Mouse (Mus musculus) brain, embryonic 14.5 days (tissue): ENCODE results near the gene Slc44a2.

Experiments used
- CTCF ChIP-seq: fragments of 200-500 bp; IDR thresholded peaks from 2 replicates; pipeline ENCODE4 v1.5.1; 2012; ENCODE audit warnings: inconsistent platforms, mild to moderate bottlenecking, moderate library complexity, borderline replicate concordance; ENCODE audit not compliant: insufficient read depth, insufficient read length; ENCODE audit errors: extremely low read depth
- POLR2A ChIP-seq: fragments of 200-500 bp; IDR thresholded peaks from 2 replicates; pipeline ENCODE4 v1.6.1; 2012; ENCODE audit warnings: mild to moderate bottlenecking, inconsistent platforms, borderline replicate concordance; ENCODE audit not compliant: poor library complexity, insufficient read depth, insufficient read length, severe bottlenecking; ENCODE audit errors: extremely low read depth

DNA sequence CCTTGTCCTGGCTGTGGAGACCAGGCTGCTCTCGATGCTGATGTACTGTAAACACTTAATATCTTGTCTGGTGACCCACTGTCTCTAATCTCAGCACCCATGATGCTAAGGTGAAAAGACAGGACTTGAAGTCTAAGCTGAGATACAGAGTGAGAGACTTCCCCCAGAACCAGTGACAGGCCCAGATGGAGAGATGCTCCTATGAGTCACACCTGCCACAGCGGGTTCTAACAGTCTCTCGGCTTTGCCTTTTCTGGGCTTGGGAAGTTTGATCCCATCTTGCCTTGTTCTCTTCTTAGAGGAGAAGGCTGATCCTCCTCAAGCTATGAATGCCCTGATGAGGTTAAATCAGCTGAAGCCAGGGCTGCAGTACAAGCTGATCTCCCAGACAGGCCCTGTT is 76.7 kb downstream of the Slc44a2 start:
- no peak for TF ChIP-seq CTCF
- TF ChIP-seq POLR2A, result no peak
